Mouse (Mus musculus): ENCODE data around the gene Fam189a2.

The Fam189a2 gene

GRCm38 (mm10) chr19:24030871-24031556 lies at the start of gene Fam189a2:
Fam189a2 (minus strand) TSS chr19:24031019.
- DNase-seq, result peak; percentile 20

DNA sequence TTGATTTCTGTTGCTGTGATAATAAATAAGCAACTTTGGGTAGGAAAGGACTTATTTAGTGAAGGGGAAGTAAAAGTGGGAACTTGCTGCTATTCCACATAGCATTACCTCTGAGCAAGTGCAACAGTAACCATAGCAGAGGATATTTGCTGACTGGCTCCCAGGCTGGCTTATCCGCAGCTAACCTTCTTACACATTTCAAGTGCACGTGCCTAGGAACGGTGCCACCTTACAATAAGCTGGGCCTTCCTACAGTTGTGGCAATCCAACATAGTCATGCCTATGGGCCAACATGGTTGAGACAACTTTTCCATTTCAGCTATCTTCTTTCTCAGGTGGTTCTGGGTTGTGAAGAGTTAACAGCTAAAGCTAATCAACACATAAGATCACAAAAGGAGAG lies 46.8 kb upstream of the Fam189a2 start:
- DNase-seq, result no peak

GRCm38 (mm10) chr19:24076536-24076935 lies 45.7 kb upstream of the Fam189a2 start:
- DNase-seq, result no peak

DNA sequence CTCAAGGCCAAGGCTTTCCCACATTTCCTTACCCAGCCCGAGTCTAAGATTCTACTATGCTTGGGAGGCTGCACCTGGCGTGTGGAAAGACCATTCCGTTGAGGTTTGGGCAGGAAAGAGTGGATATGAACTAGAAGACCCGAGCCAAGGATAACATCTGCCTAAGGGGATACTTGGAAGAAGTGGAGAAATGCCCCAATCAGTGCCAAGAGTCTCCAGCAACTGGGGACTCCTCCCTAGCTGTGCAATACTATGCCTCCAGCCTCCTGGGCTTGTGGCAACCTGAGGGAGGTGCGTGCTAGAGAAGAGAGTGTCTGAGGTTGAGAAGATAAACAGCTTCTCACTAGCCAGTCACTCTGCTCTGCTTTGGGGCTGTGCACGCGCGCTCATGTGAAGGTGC lies 45.1 kb upstream of the Fam189a2 start:
- no peak for DNase-seq

GRCm38 (mm10) chr19:24073155-24073554 lies 42.3 kb upstream of the Fam189a2 start:
- no peak for DNase-seq

GRCm38 (mm10) chr19:24064348-24064895 lies 33.6 kb upstream of the Fam189a2 start:
- DNase-seq, result no peak

GRCm38 (mm10) chr19:24063585-24063984 lies 32.8 kb upstream of the Fam189a2 start:
- DNase-seq, result no peak

GRCm38 (mm10) chr19:24058851-24059250 lies 28.0 kb upstream of the Fam189a2 start:
- DNase-seq, result no peak

GRCm38 (mm10) chr19:24058021-24058420 lies 27.2 kb upstream of the Fam189a2 start:
- no peak for DNase-seq

- DNase-seq, result no peak
Observed at GRCm38 (mm10) chr19:24056880-24057279, 26.1 kb upstream of the Fam189a2 start.

DNA sequence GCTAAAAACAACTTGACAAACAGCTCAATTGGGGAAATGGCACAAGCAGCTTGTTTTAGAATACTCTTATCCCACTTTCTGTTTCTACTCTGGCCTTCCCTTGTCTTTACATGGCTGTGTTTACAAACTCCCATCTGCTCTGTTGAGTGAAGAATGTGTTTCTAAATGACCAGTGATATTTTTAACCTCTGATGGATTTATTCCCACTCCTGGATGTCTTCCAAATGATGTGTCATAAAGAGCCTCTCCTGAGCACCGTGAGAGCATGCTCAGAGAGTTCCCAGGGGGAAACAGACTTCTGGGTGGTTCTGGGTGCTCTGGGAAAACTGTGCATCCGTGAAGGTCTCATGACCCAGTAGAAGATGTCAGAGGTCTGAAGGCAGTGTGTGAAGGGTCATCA lies 24.1 kb upstream of the Fam189a2 start:
- peak; percentile 3 for DNase-seq

DNA sequence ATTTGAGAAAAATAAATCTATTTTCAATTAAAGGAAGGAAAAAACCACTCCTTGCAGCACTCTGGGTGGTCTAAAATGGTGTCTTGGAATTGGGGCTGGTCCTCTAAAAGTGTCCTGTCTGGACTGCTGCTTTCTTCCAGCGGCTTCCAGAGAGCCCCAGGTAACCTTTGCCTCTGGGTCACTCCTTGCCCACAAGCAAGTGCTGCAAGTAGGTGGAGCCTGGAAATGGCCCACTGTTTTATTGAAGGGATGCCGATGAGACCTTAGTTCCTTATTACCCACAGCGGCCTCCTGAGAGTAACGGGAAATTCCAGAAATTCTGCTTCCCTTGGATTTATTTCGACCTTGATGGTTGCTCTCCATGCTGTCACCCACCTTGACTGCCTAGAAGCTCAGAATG lies 23.4 kb upstream of the Fam189a2 start:
- no peak for DNase-seq

- no peak for DNase-seq
Observed at GRCm38 (mm10) chr19:24050514-24050913, 19.7 kb upstream of the Fam189a2 start.

- no peak for DNase-seq
Observed at GRCm38 (mm10) chr19:24049329-24049728, 18.5 kb upstream of the Fam189a2 start.

- DNase-seq, result no peak
Observed at GRCm38 (mm10) chr19:24046395-24046993, 15.7 kb upstream of the Fam189a2 start.

GRCm38 (mm10) chr19:24042387-24042786 lies 11.6 kb upstream of the Fam189a2 start:
- DNase-seq, result no peak

DNA sequence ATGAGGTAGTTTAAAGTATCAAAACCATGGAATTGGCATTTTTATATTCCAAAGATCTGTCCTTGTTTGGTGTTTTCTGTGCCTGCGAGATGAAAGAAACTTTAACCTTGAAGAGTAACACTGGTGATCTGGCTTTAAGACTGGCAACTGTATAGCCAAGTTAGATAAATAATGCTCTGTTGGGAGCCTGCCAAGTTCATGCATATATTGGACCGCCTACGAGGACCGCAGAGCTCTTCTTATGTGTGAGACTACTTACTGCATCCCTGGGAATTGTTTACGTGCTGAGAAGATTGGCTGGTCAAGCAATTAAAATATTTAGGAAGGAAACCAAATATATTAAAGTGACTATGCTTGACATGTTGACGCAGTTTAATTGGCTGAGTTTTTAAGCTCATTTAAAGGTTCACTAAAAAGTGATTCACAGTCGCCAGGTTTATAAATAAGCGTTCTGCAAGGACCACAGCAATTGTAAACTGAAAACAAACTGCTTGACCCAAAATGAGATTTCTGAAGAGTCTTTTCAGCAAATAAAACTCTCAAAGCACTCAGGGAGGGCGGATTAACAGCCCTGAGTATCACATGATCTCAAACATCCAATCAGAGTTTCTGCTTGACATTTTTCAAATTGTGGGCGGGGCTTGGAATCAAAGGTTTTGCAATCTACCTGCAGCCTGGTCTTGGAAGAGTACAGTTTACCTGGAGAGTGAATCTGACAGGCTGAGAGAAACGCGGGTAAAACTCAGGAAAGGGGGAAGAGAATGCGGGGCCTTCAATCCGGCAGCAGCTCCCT lies 8.4 kb upstream of the Fam189a2 start:
- no peak for DNase-seq

- DNase-seq, result no peak
Observed at GRCm38 (mm10) chr19:24034367-24034766, 3.5 kb upstream of the Fam189a2 start.

GRCm38 (mm10) chr19:24032654-24033236 lies 1.9 kb upstream of the Fam189a2 start:
- DNase-seq, result no peak

- DNase-seq, result no peak
Observed at GRCm38 (mm10) chr19:24030511-24030870, 328 bp downstream of the Fam189a2 start.

- peak; percentile 10 for DNase-seq
Observed at GRCm38 (mm10) chr19:24029616-24030510, 956 bp downstream of the Fam189a2 start.

DNA sequence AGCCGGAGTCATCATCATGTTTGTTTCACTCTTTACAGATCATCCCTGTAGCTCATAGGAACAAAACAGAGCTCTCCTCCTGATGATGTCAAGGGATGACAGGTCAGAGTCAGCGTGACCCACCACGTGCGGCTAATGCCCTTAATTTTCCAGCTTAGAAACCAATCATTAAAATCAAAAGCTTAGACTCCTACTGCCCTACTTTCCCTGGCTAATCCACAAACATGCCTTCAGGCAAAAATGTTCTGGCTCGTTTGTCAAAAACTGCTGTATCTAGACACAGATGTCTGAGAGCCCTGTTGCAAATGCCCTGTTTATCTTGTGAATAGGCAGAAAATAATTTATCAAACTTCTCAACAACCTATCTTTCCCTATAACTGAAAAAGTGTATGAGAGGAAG lies 4.9 kb downstream of the Fam189a2 start:
- DNase-seq, result no peak

Measured in cerebellum, adult 8-10 months (tissue).